Mouse (Mus musculus) cerebellum, adult 2 months (tissue): Measurements from ENCODE around the gene Cyp19a1.

ENCODE experiments used
- CTCF ChIP-seq: fragments of 200-500 bp; IDR thresholded peaks from 2 replicates; pipeline ENCODE4 v1.5.1; 2011; ENCODE audit warnings: low read depth, mild to moderate bottlenecking, control low read depth, low read length, moderate library complexity, borderline replicate concordance; ENCODE audit not compliant: insufficient read depth
- POLR2A ChIP-seq: fragments of 200-500 bp; IDR thresholded peaks from 2 replicates; pipeline ENCODE4 v1.6.1; 2011; ENCODE audit warnings: low read length, control low read depth, borderline replicate concordance; ENCODE audit not compliant: insufficient read depth

DNA sequence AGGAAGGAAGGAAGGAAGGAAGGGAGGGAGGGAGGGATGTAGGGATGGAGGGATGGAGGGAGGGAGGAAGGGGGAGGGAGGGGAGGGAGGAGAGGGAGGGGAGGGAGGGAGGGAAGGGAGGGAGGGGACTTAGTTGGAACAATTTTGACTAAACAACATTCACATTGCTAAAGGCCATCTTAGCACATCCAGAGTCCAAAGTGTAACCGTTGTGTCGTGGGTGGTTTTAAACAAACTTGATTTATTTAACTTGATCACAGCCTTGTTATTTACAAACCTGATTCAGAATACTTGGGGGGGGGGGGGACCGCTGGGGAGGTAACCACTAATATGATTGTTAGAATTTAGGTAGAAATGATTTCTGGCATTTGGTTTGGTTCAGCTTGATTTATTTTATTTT lies 31.5 kb upstream of the Cyp19a1 start:
- no peak for TF ChIP-seq CTCF
- no peak for TF ChIP-seq POLR2A
